Mouse (Mus musculus): ENCODE results near the gene Cd300lb. TPM values are rescaled to one million over a fixed set of nuclear protein-coding genes. Genes with fewer than 3 reads are reported as not detected.

Cd300lb gene
- not detected for polyA plus RNA-seq (2014; fragmentation: Illumina TruSeq; extraction: RNeasy Lipid Tissue Mini Kit (QIAGEN cat#74804); ENCODE audit: low read depth, low replicate concordance)

DNA sequence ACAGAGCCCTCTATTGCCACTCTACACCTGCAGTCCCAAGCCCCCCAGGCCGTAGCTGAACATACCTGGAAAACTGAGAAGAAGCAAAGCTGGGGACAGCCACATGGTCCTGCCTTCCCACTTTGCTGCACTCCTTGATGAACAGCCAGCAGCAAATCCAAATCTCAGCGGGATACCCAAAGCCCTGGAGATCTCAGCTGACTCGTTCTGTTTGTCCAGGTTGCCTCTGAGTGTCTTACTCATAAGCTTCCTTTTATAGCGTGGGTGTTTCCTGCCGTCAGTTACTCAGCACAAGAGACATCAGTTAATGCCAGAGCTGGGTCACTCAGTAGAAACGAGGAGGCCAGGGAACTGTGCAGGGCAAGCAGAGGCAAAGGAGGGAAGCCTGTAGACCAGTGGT lies at the start of gene Cd300lb:
Cd300lb (minus strand) TSS at position 243 of the 400 bp plus-strand sequence.

GRCm38 (mm10) chr11:114968752-114969207 lies 34.6 kb upstream of the Cd300lb start, which contains the start of gene Cd300c:
TSS of gene Cd300c (minus strand) at chr11:114969157.

DNA sequence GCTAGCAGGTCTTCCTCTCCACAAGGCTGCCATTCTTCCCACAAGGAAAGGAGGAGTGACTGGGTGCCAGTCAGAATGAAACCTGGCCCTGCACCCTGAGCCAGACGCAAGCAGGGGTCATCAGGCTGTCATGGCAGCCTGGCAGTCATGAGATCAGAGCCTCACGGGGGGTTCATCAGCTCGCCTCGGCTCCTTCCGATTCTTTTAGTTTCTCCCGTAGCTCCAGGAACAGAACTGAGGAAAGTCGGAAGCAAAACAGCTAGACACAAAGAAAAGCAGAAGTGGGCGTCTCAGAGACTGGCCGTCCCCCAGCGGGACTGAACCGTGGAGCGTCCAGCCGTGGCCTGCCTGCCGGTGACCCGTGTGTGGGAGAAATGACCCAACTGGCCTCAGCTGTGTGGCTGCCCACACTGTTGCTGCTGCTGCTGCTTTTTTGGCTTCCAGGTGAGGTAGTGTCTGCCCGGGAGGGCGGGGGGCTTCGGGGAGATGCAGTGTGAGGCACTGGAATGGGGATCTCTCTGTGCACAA lies 44.1 kb downstream of the Cd300lb start, which contains the start of gene Cd300a:
Cd300a (plus strand) TSS at position 51 of the 528 bp plus-strand sequence.

Other genes with a start within 250 kb of the Cd300lb start
- gene Dnaic2, start 207.0 kb downstream of the Cd300lb start, polyA plus RNA-seq (2014; fragmentation: Illumina TruSeq; extraction: RNeasy Lipid Tissue Mini Kit (QIAGEN cat#74804); ENCODE audit: low read depth, low replicate concordance): not detected
- not detected for gene Kif19a, start 169.0 kb downstream of the Cd300lb start, polyA plus RNA-seq (2014; fragmentation: Illumina TruSeq; extraction: RNeasy Lipid Tissue Mini Kit (QIAGEN cat#74804); ENCODE audit: low read depth, low replicate concordance)
- not detected for gene Btbd17, start 138.4 kb downstream of the Cd300lb start, polyA plus RNA-seq (2014; fragmentation: Illumina TruSeq; extraction: RNeasy Lipid Tissue Mini Kit (QIAGEN cat#74804); ENCODE audit: low read depth, low replicate concordance)
- not detected for gene Gpr142, start 135.5 kb downstream of the Cd300lb start, polyA plus RNA-seq (2014; fragmentation: Illumina TruSeq; extraction: RNeasy Lipid Tissue Mini Kit (QIAGEN cat#74804); ENCODE audit: low read depth, low replicate concordance)
- gene Gprc5c, start 83.2 kb downstream of the Cd300lb start, polyA plus RNA-seq (2014; fragmentation: Illumina TruSeq; extraction: RNeasy Lipid Tissue Mini Kit (QIAGEN cat#74804); ENCODE audit: low read depth, low replicate concordance): 24.3 TPM
- gene Cd300a, start 44.3 kb downstream of the Cd300lb start, polyA plus RNA-seq (2014; fragmentation: Illumina TruSeq; extraction: RNeasy Lipid Tissue Mini Kit (QIAGEN cat#74804); ENCODE audit: low read depth, low replicate concordance): 0.36 TPM
- gene Cd300c, start 34.8 kb upstream of the Cd300lb start, polyA plus RNA-seq (2014; fragmentation: Illumina TruSeq; extraction: RNeasy Lipid Tissue Mini Kit (QIAGEN cat#74804); ENCODE audit: low read depth, low replicate concordance): not detected
- gene Cd300ld, start 55.5 kb upstream of the Cd300lb start, polyA plus RNA-seq (2014; fragmentation: Illumina TruSeq; extraction: RNeasy Lipid Tissue Mini Kit (QIAGEN cat#74804); ENCODE audit: low read depth, low replicate concordance): 0.97 TPM
- gene Cd300c2, start 67.5 kb upstream of the Cd300lb start, polyA plus RNA-seq (2014; fragmentation: Illumina TruSeq; extraction: RNeasy Lipid Tissue Mini Kit (QIAGEN cat#74804); ENCODE audit: low read depth, low replicate concordance): 0.53 TPM
- gene Cd300ld2, start 81.8 kb upstream of the Cd300lb start, polyA plus RNA-seq (2014; fragmentation: Illumina TruSeq; extraction: RNeasy Lipid Tissue Mini Kit (QIAGEN cat#74804); ENCODE audit: low read depth, low replicate concordance): not detected
- not detected for gene Cd300ld4, start 92.6 kb upstream of the Cd300lb start, polyA plus RNA-seq (2014; fragmentation: Illumina TruSeq; extraction: RNeasy Lipid Tissue Mini Kit (QIAGEN cat#74804); ENCODE audit: low read depth, low replicate concordance)
- gene Cd300ld5, start 103.4 kb upstream of the Cd300lb start, polyA plus RNA-seq (2014; fragmentation: Illumina TruSeq; extraction: RNeasy Lipid Tissue Mini Kit (QIAGEN cat#74804); ENCODE audit: low read depth, low replicate concordance): not detected
- not detected for gene Cd300ld3, start 114.0 kb upstream of the Cd300lb start, polyA plus RNA-seq (2014; fragmentation: Illumina TruSeq; extraction: RNeasy Lipid Tissue Mini Kit (QIAGEN cat#74804); ENCODE audit: low read depth, low replicate concordance)
- gene Cd300e, start 127.8 kb upstream of the Cd300lb start, polyA plus RNA-seq (2014; fragmentation: Illumina TruSeq; extraction: RNeasy Lipid Tissue Mini Kit (QIAGEN cat#74804); ENCODE audit: low read depth, low replicate concordance): not detected
- not detected for gene Rab37, start 157.0 kb upstream of the Cd300lb start, polyA plus RNA-seq (2014; fragmentation: Illumina TruSeq; extraction: RNeasy Lipid Tissue Mini Kit (QIAGEN cat#74804); ENCODE audit: low read depth, low replicate concordance)
- gene Cd300lf, start 199.6 kb upstream of the Cd300lb start, polyA plus RNA-seq (2014; fragmentation: Illumina TruSeq; extraction: RNeasy Lipid Tissue Mini Kit (QIAGEN cat#74804); ENCODE audit: low read depth, low replicate concordance): not detected
- gene Slc9a3r1, start 229.0 kb upstream of the Cd300lb start, polyA plus RNA-seq (2014; fragmentation: Illumina TruSeq; extraction: RNeasy Lipid Tissue Mini Kit (QIAGEN cat#74804); ENCODE audit: low read depth, low replicate concordance): 36.7 TPM

Data from kidney, adult 10 weeks (tissue).